Mouse (Mus musculus) stomach, postnatal 0 days (tissue): ENCODE measurements at regions not wholly inside any gene's neighbourhood (a gene's known extent, or its start where the extent isn't known, plus 50 kb on each side); places are given as distances from the start of the nearest gene placed in this dataset.

ENCODE experiments used
- CTCF ChIP-seq: IDR thresholded peaks from 2 replicates; pipeline ENCODE4 v1.5.1; 2016; ENCODE audit warnings: antibody characterized with exemption, low read depth, mild to moderate bottlenecking, moderate library complexity
- EP300 ChIP-seq: optimal IDR thresholded peaks from 2 replicates; pipeline ENCODE3; 2016; ENCODE audit warnings: antibody characterized with exemption

- TF ChIP-seq CTCF (no peak), EP300 (no peak)
Measured at GRCm38 (mm10) chrX:12886160-12887048, 124.5 kb upstream of the Med14 start.
